Mouse (Mus musculus) granulocyte monocyte progenitor cell, adult 5-6 weeks (primary cell): ENCODE data around the gene Mbd6. TPM values are rescaled to one million over a fixed set of nuclear protein-coding genes. Genes with fewer than 3 reads are reported as not detected.

Source experiments
- ATAC-seq: replicated peaks from 2 replicates; pipeline ENCODE4 v1.8.0; 2016; ENCODE audit warnings: mild to moderate bottlenecking, moderate TSS enrichment, inconsistent platforms; ENCODE audit not compliant: poor library complexity, severe bottlenecking
- total RNA-seq, 2 experiments: library from RNA; stranded (forward) in 1 of 2; stranded (reverse) in 1 of 2; fragments of 200-712, 200-1000 nt in 1 of 2; fragments of >200 nt in 1 of 2; fragmentation: Nextera tagmentation in 1 of 2; gene quantifications; 2 replicates each; pipeline ENCODE4 v1.2.3; 2014 to 2017

Gene Mbd6
- total RNA-seq, 2 experiments from 2014 or later, result 4.1 to 53.3 TPM

GRCm38 (mm10) chr10:127266112-127267091, 22.4 kb downstream of the Mbd6 start, which contains the start of gene Dctn2:
Gene Dctn2, plus strand, starts transcription at chr10:127266368.
- peak; percentile 97 for ATAC-seq

GRCm38 (mm10) chr10:127265727-127266111, 23.1 kb downstream of the Mbd6 start:
- ATAC-seq, result no peak

GRCm38 (mm10) chr10:127264971-127265370, 23.8 kb downstream of the Mbd6 start:
- no peak for ATAC-seq

- no peak for ATAC-seq
Observed at GRCm38 (mm10) chr10:127264336-127264735, 24.5 kb downstream of the Mbd6 start.

- no peak for ATAC-seq
Observed at GRCm38 (mm10) chr10:127263631-127264030, 25.2 kb downstream of the Mbd6 start.

- ATAC-seq, result 0 out of 2 replicates have a peak, but pooled peaks have one; percentile 9
Observed at GRCm38 (mm10) chr10:127262548-127263398, 26.0 kb downstream of the Mbd6 start, which contains the start of gene Kif5a. Gene Kif5a, minus strand, starts transcription at chr10:127263348.

- ATAC-seq, result no peak
Observed at GRCm38 (mm10) chr10:127261706-127262547, 26.9 kb downstream of the Mbd6 start.

GRCm38 (mm10) chr10:127258489-127258888, 30.3 kb downstream of the Mbd6 start:
- ATAC-seq, result peak; percentile 42; the same call in 1 of the 2 replicates

- ATAC-seq, result no peak
Observed at GRCm38 (mm10) chr10:127257790-127258189, 31.0 kb downstream of the Mbd6 start.

GRCm38 (mm10) chr10:127255625-127256345, 33.0 kb downstream of the Mbd6 start:
- ATAC-seq, result no peak; the same call in 1 of the 2 replicates

- peak; percentile 53 for ATAC-seq
Observed at GRCm38 (mm10) chr10:127250810-127251209, 38.0 kb downstream of the Mbd6 start.

- ATAC-seq, result no peak
Observed at GRCm38 (mm10) chr10:127238241-127238824, 50.5 kb downstream of the Mbd6 start.

GRCm38 (mm10) chr10:127236541-127236940, 52.3 kb downstream of the Mbd6 start:
- no peak for ATAC-seq

- no peak for ATAC-seq
Observed at GRCm38 (mm10) chr10:127233141-127233540, 55.7 kb downstream of the Mbd6 start.

Other genes with a start within 250 kb of the Mbd6 start
- 40.4 and 47.0 TPM in 2 replicates for gene Mettl1, start 247.6 kb downstream of the Mbd6 start, total RNA-seq (2014; fragmentation: Nextera tagmentation)
- gene Mettl1, start 247.6 kb downstream of the Mbd6 start, total RNA-seq (2017), result 25.8 and 36.7 TPM in 2 replicates
- 0.13 TPM in 1 of 2 replicates, not detected in the other for gene Eef1akmt3, start 247.5 kb downstream of the Mbd6 start, total RNA-seq (2014; fragmentation: Nextera tagmentation)
- not detected in 2 replicates for gene Eef1akmt3, start 247.5 kb downstream of the Mbd6 start, total RNA-seq (2017)
- gene Cyp27b1, start 240.8 kb downstream of the Mbd6 start, total RNA-seq (2014; fragmentation: Nextera tagmentation), result 0.45 TPM in 1 of 2 replicates, not detected in the other
- gene Cyp27b1, start 240.8 kb downstream of the Mbd6 start, total RNA-seq (2017), result 0.69 TPM in 1 of 2 replicates, not detected in the other
- gene March9, start 228.8 kb downstream of the Mbd6 start, total RNA-seq (2014; fragmentation: Nextera tagmentation), result not detected in 2 replicates
- gene March9, start 228.8 kb downstream of the Mbd6 start, total RNA-seq (2017), result not detected in 2 replicates
- 721 and 802 TPM in 2 replicates for gene Cdk4, start 225.5 kb downstream of the Mbd6 start, total RNA-seq (2014; fragmentation: Nextera tagmentation)
- gene Cdk4, start 225.5 kb downstream of the Mbd6 start, total RNA-seq (2017), result 568 and 716 TPM in 2 replicates
- gene Tspan31, start 218.8 kb downstream of the Mbd6 start, total RNA-seq (2014; fragmentation: Nextera tagmentation), result 92.4 and 102 TPM in 2 replicates
- 82.5 and 82.6 TPM in 2 replicates for gene Tspan31, start 218.8 kb downstream of the Mbd6 start, total RNA-seq (2017)
- 26.3 and 27.2 TPM in 2 replicates for gene Agap2, start 213.7 kb downstream of the Mbd6 start, total RNA-seq (2014; fragmentation: Nextera tagmentation)
- 18.8 and 34.4 TPM in 2 replicates for gene Agap2, start 213.7 kb downstream of the Mbd6 start, total RNA-seq (2017)
- 73.3 and 80.0 TPM in 2 replicates for gene Os9, start 167.9 kb downstream of the Mbd6 start, total RNA-seq (2014; fragmentation: Nextera tagmentation)
- gene Os9, start 167.9 kb downstream of the Mbd6 start, total RNA-seq (2017), result 202 and 218 TPM in 2 replicates
- 288 and 308 TPM in 2 replicates for gene B4galnt1, start 123.8 kb downstream of the Mbd6 start, total RNA-seq (2014; fragmentation: Nextera tagmentation)
- gene B4galnt1, start 123.8 kb downstream of the Mbd6 start, total RNA-seq (2017), result 141 and 161 TPM in 2 replicates
- 0.15 TPM in 1 of 2 replicates, not detected in the other for gene Slc26a10, start 108.4 kb downstream of the Mbd6 start, total RNA-seq (2014; fragmentation: Nextera tagmentation)
- gene Slc26a10, start 108.4 kb downstream of the Mbd6 start, total RNA-seq (2017), result 0.26 and 0.88 TPM in 2 replicates
- gene Arhgef25, start 98.9 kb downstream of the Mbd6 start, total RNA-seq (2014; fragmentation: Nextera tagmentation), result 3.2 TPM in 1 of 2 replicates, not detected in the other
- gene Arhgef25, start 98.9 kb downstream of the Mbd6 start, total RNA-seq (2017), result 0.15 and 0.95 TPM in 2 replicates
- 51.9 and 54.4 TPM in 2 replicates for gene Dtx3, start 93.3 kb downstream of the Mbd6 start, total RNA-seq (2014; fragmentation: Nextera tagmentation)
- 17.9 and 19.9 TPM in 2 replicates for gene Dtx3, start 93.3 kb downstream of the Mbd6 start, total RNA-seq (2017)
- gene Pip4k2c, start 77.4 kb downstream of the Mbd6 start, total RNA-seq (2014; fragmentation: Nextera tagmentation), result 12.1 and 13.6 TPM in 2 replicates
- 7.6 and 13.8 TPM in 2 replicates for gene Pip4k2c, start 77.4 kb downstream of the Mbd6 start, total RNA-seq (2017)
- 1.4 TPM in 1 of 2 replicates, not detected in the other for gene Kif5a, start 25.7 kb downstream of the Mbd6 start, total RNA-seq (2014; fragmentation: Nextera tagmentation)
- gene Kif5a, start 25.7 kb downstream of the Mbd6 start, total RNA-seq (2017), result 0.30 and 0.31 TPM in 2 replicates
- gene Dctn2, start 22.6 kb downstream of the Mbd6 start, total RNA-seq (2014; fragmentation: Nextera tagmentation), result 62.3 and 72.1 TPM in 2 replicates
- gene Dctn2, start 22.6 kb downstream of the Mbd6 start, total RNA-seq (2017), result 80.4 and 83.9 TPM in 2 replicates
- gene Mars, start 22.8 kb upstream of the Mbd6 start, total RNA-seq (2014; fragmentation: Nextera tagmentation), result 63.0 and 105 TPM in 2 replicates
- 193 and 221 TPM in 2 replicates for gene Mars, start 22.8 kb upstream of the Mbd6 start, total RNA-seq (2017)
- 46.0 and 53.1 TPM in 2 replicates for gene Arhgap9, start 32.9 kb upstream of the Mbd6 start, total RNA-seq (2014; fragmentation: Nextera tagmentation)
- 34.7 and 51.8 TPM in 2 replicates for gene Arhgap9, start 32.9 kb upstream of the Mbd6 start, total RNA-seq (2017)
- not detected in 2 replicates for gene Gli1, start 53.0 kb upstream of the Mbd6 start, total RNA-seq (2014; fragmentation: Nextera tagmentation)
- gene Gli1, start 53.0 kb upstream of the Mbd6 start, total RNA-seq (2017), result not detected in 2 replicates
- not detected in 2 replicates for gene Inhbe, start 65.4 kb upstream of the Mbd6 start, total RNA-seq (2014; fragmentation: Nextera tagmentation)
- gene Inhbe, start 65.4 kb upstream of the Mbd6 start, total RNA-seq (2017), result not detected in 2 replicates
- gene Inhbc, start 81.4 kb upstream of the Mbd6 start, total RNA-seq (2014; fragmentation: Nextera tagmentation), result not detected in 2 replicates
- gene Inhbc, start 81.4 kb upstream of the Mbd6 start, total RNA-seq (2017), result not detected in 2 replicates
- gene R3hdm2, start 91.3 kb upstream of the Mbd6 start, total RNA-seq (2014; fragmentation: Nextera tagmentation), result 50.6 and 56.7 TPM in 2 replicates
- 25.1 and 44.5 TPM in 2 replicates for gene R3hdm2, start 91.3 kb upstream of the Mbd6 start, total RNA-seq (2017)
- 0.90 TPM in 1 of 2 replicates, not detected in the other for gene Stac3, start 212.7 kb upstream of the Mbd6 start, total RNA-seq (2014; fragmentation: Nextera tagmentation)
- 0.13 and 0.26 TPM in 2 replicates for gene Stac3, start 212.7 kb upstream of the Mbd6 start, total RNA-seq (2017)
- 1.2 TPM in 1 of 2 replicates, not detected in the other for gene Ndufa4l2, start 225.9 kb upstream of the Mbd6 start, total RNA-seq (2014; fragmentation: Nextera tagmentation)
- not detected in 2 replicates for gene Ndufa4l2, start 225.9 kb upstream of the Mbd6 start, total RNA-seq (2017)
- 126 and 187 TPM in 2 replicates for gene Shmt2, start 233.4 kb upstream of the Mbd6 start, total RNA-seq (2014; fragmentation: Nextera tagmentation)
- gene Shmt2, start 233.4 kb upstream of the Mbd6 start, total RNA-seq (2017), result 102 and 103 TPM in 2 replicates
- not detected in 2 replicates for gene Nxph4, start 245.5 kb upstream of the Mbd6 start, total RNA-seq (2014; fragmentation: Nextera tagmentation)
- gene Nxph4, start 245.5 kb upstream of the Mbd6 start, total RNA-seq (2017), result not detected in 2 replicates